Mouse (Mus musculus): ENCODE measurements at regions not wholly inside any gene's neighbourhood (a gene's known extent, or its start where the extent isn't known, plus 50 kb on each side); places are given as distances from the start of the nearest gene placed in this dataset.

GRCm38 (mm10) chr14:36624822-36625221 lies 343.8 kb downstream of the Ccser2 start:
- TF ChIP-seq EP300 (optimal IDR thresholded peaks at IDR 0.05) (no peak), CTCF (IDR thresholded peaks at IDR 0.05; ENCODE audit: low read depth) (no peak)

All from stomach, postnatal 0 days (tissue).